Mouse (Mus musculus): Measurements from ENCODE around the gene Zfp583. TPM values are rescaled to one million over a fixed set of nuclear protein-coding genes. Genes with fewer than 3 reads are reported as not detected.
"Not testable (repeated sequence)": the region's sequence is repeated elsewhere in the genome, so short reads cannot be mapped to it uniquely, and the experiment has no call there.

The Zfp583 gene
- total RNA-seq (2021) = 10 to 100 TPM; 13.3 to 14.4 TPM
- long read RNA-seq, experiment 1, partial matches to known transcripts = 0 of 4 reads
- long read RNA-seq, experiment 1, other reads (novel, unspliced or antisense) = 3 of 4 reads
- long read RNA-seq, experiment 2, partial matches to known transcripts = 0 of 5 reads
- long read RNA-seq, experiment 2, other reads (novel, unspliced or antisense) = 3 of 5 reads

DNA sequence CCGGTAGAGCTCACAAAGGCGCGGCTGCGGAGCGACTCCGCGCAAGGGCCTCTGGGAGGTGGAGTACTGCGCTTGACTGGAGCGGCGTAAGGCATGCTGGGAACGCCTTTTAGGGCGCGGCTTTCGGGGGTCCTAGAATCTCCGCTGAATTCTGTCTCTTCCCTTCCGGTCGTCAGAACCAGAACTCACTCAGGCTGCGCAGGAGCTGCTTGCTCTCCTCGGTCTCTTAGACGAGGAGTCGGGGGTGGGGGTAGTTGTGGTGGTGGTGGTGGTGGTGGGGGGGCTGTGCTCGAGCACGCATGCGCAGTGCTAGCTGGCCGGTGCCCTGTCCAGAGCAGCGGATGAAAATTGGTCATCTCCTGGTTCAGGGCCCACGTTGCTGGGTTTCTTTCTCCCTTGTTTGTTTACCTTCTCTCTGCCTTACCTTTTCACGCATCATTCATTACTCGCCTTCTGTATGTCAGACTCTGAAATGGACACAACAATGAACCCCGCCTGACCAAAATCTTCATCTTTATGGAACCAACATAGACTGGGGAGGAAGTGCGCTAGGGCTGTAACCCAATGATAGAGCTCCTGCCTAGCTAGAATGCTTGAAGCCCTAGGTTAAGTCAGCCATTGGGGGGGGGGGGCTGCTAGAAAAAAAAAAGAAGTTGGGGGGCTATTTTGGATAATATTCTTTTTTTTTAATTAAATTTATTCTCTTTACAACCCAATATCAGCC lies at the start of gene Zfp583:
Gene Zfp583 (minus strand): TSS at position 53 of the 724 bp plus-strand sequence.
- peak within 1 kb of the TSS; percentile 89 for H3K27ac ChIP-seq
- H3K4me3 ChIP-seq = peak within 1 kb of the TSS; percentile 93
- peak; percentile 86 to 89 for DNase-seq (ENCODE audit: low spot score in 2 of 2)
- no peak for TF ChIP-seq CTCF (conservative IDR thresholded peaks at IDR 0.05)

- Histone ChIP-seq H3K4me3 (no peak overlapping the region), H3K27ac (peak overlapping the region; percentile 4; the same call in 1 of the 2 replicates)
- peak; percentile 55 to 63 for DNase-seq (ENCODE audit: low spot score in 2 of 2)
- no peak for TF ChIP-seq CTCF (conservative IDR thresholded peaks at IDR 0.05)
Observed at GRCm38 (mm10) chr7:6378441-6378840, 47.4 kb upstream of the Zfp583 start.

- no peak overlapping the region for H3K4me3 ChIP-seq
- no peak overlapping the region for H3K27ac ChIP-seq
- no peak for TF ChIP-seq CTCF (conservative IDR thresholded peaks at IDR 0.05)
- no peak for DNase-seq (ENCODE audit: low spot score in 2 of 2)
Observed at GRCm38 (mm10) chr7:6372993-6373392, 41.9 kb upstream of the Zfp583 start.

GRCm38 (mm10) chr7:6369460-6369859 lies 38.4 kb upstream of the Zfp583 start:
- no peak for TF ChIP-seq CTCF (conservative IDR thresholded peaks at IDR 0.05)
- no peak overlapping the region for H3K4me3 ChIP-seq
- no peak overlapping the region for H3K27ac ChIP-seq
- DNase-seq (ENCODE audit: low spot score in 2 of 2) = no peak

DNA sequence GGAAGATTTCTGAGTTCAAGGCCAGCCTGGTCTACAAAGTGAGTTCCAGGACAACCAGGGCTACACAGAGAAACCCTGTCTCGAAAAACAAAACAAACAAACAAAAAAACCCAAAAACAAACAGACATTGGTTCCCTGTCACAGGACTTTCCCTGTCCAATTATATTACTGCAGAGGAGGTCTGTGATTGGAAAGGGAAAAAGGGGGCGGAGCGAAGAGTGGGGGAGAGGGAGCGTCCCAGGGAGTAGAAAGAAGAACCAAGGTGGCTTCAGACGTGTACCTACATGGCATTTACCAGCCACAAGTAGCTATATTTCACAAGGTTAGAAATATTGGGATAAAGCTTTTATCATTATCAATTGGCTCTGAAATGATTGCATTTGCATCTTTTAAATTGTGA lies 37.1 kb upstream of the Zfp583 start:
- not testable (repeated sequence) for H3K4me3 ChIP-seq; H3K27ac ChIP-seq; DNase-seq (ENCODE audit: low spot score in 2 of 2)

DNA sequence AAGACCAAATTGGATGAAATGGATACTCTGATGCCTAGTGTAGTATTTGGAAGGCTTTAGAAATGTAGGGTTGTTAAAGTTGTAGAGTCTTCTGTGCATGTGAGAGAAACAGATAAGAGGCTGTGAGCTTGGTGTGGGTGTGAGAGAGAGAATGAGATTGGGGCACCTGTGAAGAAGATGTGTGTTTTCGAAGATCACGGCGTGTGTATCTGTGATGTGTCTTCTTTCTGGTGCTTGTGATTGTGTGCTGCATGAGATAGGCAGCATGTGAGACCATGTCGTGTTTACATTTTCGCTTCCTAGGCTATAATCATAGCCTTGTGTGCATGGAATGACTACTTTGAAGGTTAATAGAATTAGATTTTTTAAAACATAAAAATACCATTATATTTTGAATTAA lies 36.1 kb upstream of the Zfp583 start:
- no peak for TF ChIP-seq CTCF (conservative IDR thresholded peaks at IDR 0.05)
- Histone ChIP-seq H3K4me3 (no peak overlapping the region), H3K27ac (no peak overlapping the region)
- no peak for DNase-seq (ENCODE audit: low spot score in 2 of 2)

DNA sequence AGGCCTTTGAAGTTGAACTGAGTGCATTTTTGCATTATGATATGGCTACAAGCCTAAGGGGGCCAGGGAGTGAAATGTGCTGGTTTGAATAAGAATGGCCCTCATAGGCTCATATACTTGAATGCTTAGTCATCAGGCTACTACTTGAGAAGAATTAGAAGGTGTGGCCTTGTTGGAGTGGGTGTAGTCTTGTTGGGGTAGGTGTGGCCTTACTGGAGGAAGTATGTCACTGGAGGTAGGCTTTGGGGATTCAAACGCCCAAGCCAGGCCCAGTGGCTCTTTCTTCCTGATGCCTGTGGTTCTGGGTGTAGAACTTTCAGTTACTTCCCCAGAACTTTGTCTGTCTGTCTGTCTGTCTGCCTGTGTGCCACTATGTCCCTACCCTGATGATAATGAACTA lies 33.7 kb upstream of the Zfp583 start:
- H3K27ac ChIP-seq = no peak overlapping the region
- TF ChIP-seq CTCF (conservative IDR thresholded peaks at IDR 0.05) = no peak
- DNase-seq (ENCODE audit: low spot score in 2 of 2) = no peak

DNA sequence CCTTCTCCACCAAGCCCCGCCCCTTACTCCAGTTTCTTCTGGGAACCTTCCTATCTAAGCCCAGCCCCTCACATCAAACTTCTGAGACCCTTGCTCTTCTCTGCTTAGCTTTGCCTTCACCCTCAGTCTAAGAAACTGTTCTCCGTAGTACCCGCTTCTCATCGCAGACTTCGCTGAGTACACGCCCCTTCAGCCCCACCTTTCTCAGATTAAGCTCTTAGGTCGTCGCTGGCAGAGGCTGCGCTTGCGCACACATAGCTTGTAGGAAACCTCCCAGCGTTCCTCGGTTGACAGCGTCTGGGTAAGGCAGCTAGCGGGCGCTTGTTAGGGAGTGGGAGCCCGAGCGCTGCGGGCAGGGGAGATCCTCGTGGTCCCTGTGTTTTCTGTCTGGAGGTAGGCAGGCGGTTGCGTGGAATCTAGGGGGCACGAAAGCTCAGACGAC lies 32.0 kb upstream of the Zfp583 start, which contains the start of gene Zfp78:
Gene Zfp78 (plus strand): TSS at position 234 of the 442 bp plus-strand sequence.
- Histone ChIP-seq H3K4me3 (peak within 1 kb of the TSS; percentile 75), H3K27ac (peak within 1 kb of the TSS; percentile 86)
- no peak for TF ChIP-seq CTCF (conservative IDR thresholded peaks at IDR 0.05)
- DNase-seq (ENCODE audit: low spot score in 2 of 2) = peak in 1 of 2 experiments; percentile 88

More for the DNA sequence above, 33.7 kb upstream of the Zfp583 start:
- no peak overlapping the region for H3K4me3 ChIP-seq

GRCm38 (mm10) chr7:6362268-6363046 lies 31.4 kb upstream of the Zfp583 start:
- peak; percentile 97 to 99 for DNase-seq (ENCODE audit: low spot score in 2 of 2)
- TF ChIP-seq CTCF (conservative IDR thresholded peaks at IDR 0.05) = no peak
- H3K4me3 ChIP-seq = peak overlapping the region; percentile 75
- H3K27ac ChIP-seq = peak overlapping the region; percentile 86

GRCm38 (mm10) chr7:6361756-6362155 lies 30.7 kb upstream of the Zfp583 start:
- no peak for TF ChIP-seq CTCF (conservative IDR thresholded peaks at IDR 0.05)
- Histone ChIP-seq H3K4me3 (peak overlapping the region; percentile 75), H3K27ac (peak overlapping the region; percentile 86)
- no peak for DNase-seq (ENCODE audit: low spot score in 2 of 2)

DNA sequence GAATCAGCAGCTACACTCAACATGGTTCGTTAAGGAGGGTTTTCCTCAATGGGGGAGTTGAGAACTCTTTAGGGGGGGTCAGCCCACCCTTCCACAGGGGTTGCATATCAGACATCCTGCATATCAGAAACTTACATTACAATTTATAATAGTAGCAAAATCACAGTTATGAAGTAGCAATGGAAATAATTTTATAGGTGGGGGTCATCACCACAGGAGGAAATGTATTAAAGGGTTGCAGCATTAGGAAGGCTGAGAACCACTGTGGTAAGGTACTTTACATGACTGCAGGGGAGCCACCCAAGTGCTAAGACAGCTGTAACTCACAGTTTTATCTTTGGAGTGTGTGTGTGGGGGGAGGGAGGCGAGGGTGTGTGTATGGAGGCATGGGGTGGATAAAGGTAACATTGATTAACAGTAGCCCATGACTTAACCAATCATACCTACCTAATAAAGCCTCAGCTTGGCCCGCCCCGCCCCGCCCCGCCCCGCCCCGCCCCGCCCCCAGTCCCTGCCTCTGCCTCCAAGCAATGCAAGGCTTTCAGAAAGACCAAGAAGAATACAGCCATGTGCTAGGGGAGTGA lies 29.5 kb upstream of the Zfp583 start:
- no peak overlapping the region for H3K4me3 ChIP-seq
- TF ChIP-seq CTCF (conservative IDR thresholded peaks at IDR 0.05) = no peak
- no peak for DNase-seq (ENCODE audit: low spot score in 2 of 2)
- no peak overlapping the region for H3K27ac ChIP-seq

DNA sequence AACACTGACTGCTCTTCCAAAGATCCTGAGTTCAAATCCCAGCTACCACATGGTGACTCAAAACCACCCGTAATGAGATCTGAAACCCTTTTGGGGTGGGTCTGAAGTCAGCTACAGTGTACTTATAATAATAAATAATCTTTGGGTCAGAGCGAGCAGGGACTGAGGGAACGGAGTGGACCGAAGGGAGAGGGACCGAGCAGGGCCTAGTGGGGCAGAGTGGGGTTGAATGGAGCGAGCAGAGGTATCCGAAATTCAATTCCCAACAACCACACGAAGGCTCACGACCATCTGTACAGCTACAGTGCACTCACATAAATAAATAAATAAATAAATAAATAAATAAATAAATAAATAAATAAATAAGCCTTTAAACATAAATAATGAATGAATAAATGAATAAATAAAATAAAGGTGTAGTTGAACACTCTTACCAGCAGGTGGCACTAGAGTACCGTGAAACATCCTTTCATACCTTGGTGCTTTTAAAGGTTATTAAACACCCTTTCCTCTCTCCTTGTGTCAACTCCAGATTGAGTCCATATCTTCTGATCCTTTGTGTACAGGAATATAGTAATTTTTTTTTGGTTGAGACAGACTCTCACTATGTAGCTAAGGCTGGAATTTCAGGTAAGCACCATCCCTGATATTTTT lies 28.0 kb upstream of the Zfp583 start:
- H3K27ac ChIP-seq = no peak overlapping the region
- TF ChIP-seq CTCF (conservative IDR thresholded peaks at IDR 0.05) = peak; percentile 85
- H3K4me3 ChIP-seq = no peak overlapping the region
- DNase-seq (ENCODE audit: low spot score in 2 of 2) = peak in 1 of 2 experiments; percentile 50

All from layer of hippocampus, adult 2 months (tissue).